Mouse (Mus musculus): Measurements from ENCODE around the gene Tbc1d8.

DNA sequence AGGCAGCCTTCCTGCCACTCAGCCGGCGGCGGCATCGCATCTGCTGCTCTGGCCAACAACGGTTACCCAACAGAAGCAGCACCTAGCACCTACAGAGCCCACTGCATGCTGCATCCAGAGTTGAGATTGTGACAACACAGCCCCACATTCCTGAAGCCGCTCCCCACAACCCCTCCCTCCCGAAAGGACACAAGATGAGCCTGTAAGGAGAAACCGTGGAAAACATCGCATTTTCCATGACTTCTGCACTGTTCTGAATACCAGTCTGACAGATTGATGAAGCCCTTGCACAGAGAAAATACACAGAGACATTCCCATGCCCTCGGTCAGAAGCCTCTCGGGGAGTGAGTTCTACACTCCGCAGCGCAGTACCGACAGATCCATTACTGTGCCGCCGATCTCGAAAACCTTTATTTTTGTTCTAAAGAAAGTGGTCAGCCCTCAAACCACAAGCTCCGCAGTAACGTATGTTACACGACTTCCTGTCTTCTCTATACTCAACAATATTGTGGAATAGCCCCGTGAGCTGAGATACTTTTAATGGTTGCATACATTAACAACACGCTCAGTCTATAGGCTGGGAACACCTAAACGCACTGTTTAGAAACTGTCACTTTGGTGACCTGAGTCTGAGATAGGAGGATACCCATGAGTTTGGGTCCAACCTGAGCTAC is 23.1 kb downstream of the Tbc1d8 start:
- TF ChIP-seq POLR2A (IDR thresholded peaks at IDR 0.05; ENCODE audit: low read depth, low read length): no peak
- TF ChIP-seq CTCF (IDR thresholded peaks at IDR 0.05; ENCODE audit: borderline replicate concordance, insufficient read depth, low read length): no peak

All from embryonic fibroblast, embryonic 13.5 days (primary cell).